ENCODE assay signal across 30 mouse cellular contexts in the genomic region with DNA sequence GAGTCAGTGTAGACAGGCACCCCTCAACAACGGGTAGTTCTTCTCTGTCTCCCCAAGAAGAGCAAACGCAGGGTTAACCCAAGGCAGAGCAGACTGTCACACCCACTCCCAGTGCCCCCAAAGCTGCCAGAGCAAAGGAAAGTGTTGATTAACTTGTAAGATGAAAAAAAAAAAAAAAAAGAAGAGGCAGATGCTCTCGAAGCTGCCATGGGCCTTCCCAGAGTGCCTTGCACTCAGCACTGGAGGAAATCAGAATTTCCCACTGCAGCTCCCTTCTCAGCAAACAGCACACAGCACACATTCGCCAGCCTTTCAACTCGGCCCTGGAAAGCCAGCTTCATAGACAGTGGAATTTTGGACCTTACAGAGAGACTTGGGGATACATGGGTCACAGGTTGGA.
DNase-seq lines count a peak whose midpoint lies in the region; ATAC-seq and TF ChIP-seq lines count a peak whose summit lies in the region.
"Had no signal": no experiment of that assay in that cellular context is flagged by ENCODE, and none has a peak within 500 bp of the region (broad histone marks: within the 10 kb centered on the region; RNA-seq: fewer than 3 reads in every experiment).

No protein-coding gene starts in this region.

- intact Hi-C loops in heart, postnatal 25 days (cut with DNase I): no loop called here

- in situ Hi-C loops in ES-E14 (cut with MboI; ENCODE audit: low sequenced_read_pairs in 2 of 2, unreplicated experiment in 2 of 2): loop anchor here in 1 of 2 experiments (25.0 kb wide), 1 partner anchor 686 kb away; no protein-coding TSS in a partner anchor

- no peaks in the 10 kb centered on the region for H3K4me1 ChIP-seq in forebrain, embryonic 15.5 days
- 0 out of 2 replicates have a peak, but pooled peaks cover 2% of the 10 kb centered on the region for H3K4me1 ChIP-seq in forebrain, embryonic 12.5 days
- no peaks in the 10 kb centered on the region for H3K4me1 ChIP-seq in neural tube, embryonic 11.5 days (ENCODE audit: control insufficient read depth, insufficient read depth, low read length)
- H3K4me1 ChIP-seq in ES-E14 (ENCODE audit: control insufficient read depth in 2 of 2, insufficient read depth in 2 of 2, low read length in 2 of 2, poor library complexity in 1 of 2): peaks cover 2 to 9% of the 10 kb centered on the region in 2 experiments; a peak in 1 of 4 replicates
- H3K4me1 ChIP-seq in forebrain, postnatal 0 days (ENCODE audit: insufficient read depth): no peaks in the 10 kb centered on the region
- H3K4me1 ChIP-seq: embryonic facial prominence, embryonic 10.5 days; embryonic facial prominence, embryonic 13.5 days; hindbrain, embryonic 10.5 days had no signal

- peak; percentile 37; the same call in 1 of the 2 replicates for ATAC-seq in forebrain, embryonic 15.5 days (replicated peaks)
- ATAC-seq in forebrain, embryonic 12.5 days (ENCODE audit: low FRiP score): no peak
- no peak for ATAC-seq in neural tube, embryonic 11.5 days (ENCODE audit: insufficient read depth, low FRiP score, low TSS enrichment)
- ATAC-seq in forebrain, postnatal 0 days: peak; percentile 60
- ATAC-seq: CD4-positive, CD25-positive, alpha-beta regulatory T cell, adult 4 months; hindbrain, postnatal 0 days; inflammation-experienced regulatory T-cells, adult 6 months; intestine, embryonic 16.5 days had no signal

- H3K9ac ChIP-seq in forebrain, embryonic 15.5 days (replicated peaks): no peak overlapping the region
- H3K9ac ChIP-seq in forebrain, embryonic 12.5 days: no peak overlapping the region
- H3K9ac ChIP-seq in neural tube, embryonic 11.5 days (ENCODE audit: low read length): no peak overlapping the region
- no peak overlapping the region for H3K9ac ChIP-seq in ES-E14 (ENCODE audit: insufficient read depth, low read depth, low read length, poor library complexity, severe bottlenecking)
- H3K9ac ChIP-seq in forebrain, postnatal 0 days: no peak overlapping the region
- H3K9ac ChIP-seq: embryonic facial prominence, embryonic 13.5 days; hindbrain, embryonic 14.5 days had no signal

- no peak overlapping the region for H3K27ac ChIP-seq in forebrain, embryonic 15.5 days (replicated peaks)
- H3K27ac ChIP-seq in forebrain, embryonic 12.5 days: no peak overlapping the region
- H3K27ac ChIP-seq in neural tube, embryonic 11.5 days (ENCODE audit: low read depth, low read length): no peak overlapping the region
- no peak overlapping the region for H3K27ac ChIP-seq in ES-E14 (ENCODE audit: insufficient read depth, low read depth, low read length, poor library complexity, severe bottlenecking)
- peak overlapping the region; percentile 21; the same call in 1 of the 2 replicates for H3K27ac ChIP-seq in forebrain, postnatal 0 days (ENCODE audit: low read depth, low read length)
- H3K27ac ChIP-seq: embryonic facial prominence, embryonic 10.5 days; embryonic facial prominence, embryonic 13.5 days; heart, adult 2 months; hindbrain, embryonic 10.5 days; hindbrain, embryonic 14.5 days; hindbrain, postnatal 0 days had no signal

- H3K4me2 ChIP-seq in forebrain, embryonic 15.5 days (replicated peaks): no peak overlapping the region
- no peak overlapping the region for H3K4me2 ChIP-seq in forebrain, embryonic 12.5 days
- no peak overlapping the region for H3K4me2 ChIP-seq in neural tube, embryonic 11.5 days (ENCODE audit: low read depth)
- H3K4me2 ChIP-seq in forebrain, postnatal 0 days (ENCODE audit: low read depth): no peak overlapping the region
- H3K4me2 ChIP-seq: embryonic facial prominence, embryonic 13.5 days; heart, embryonic 11.5 days; hindbrain, embryonic 14.5 days had no signal

- no peak overlapping the region for H3K4me3 ChIP-seq in forebrain, embryonic 15.5 days
- no peak overlapping the region for H3K4me3 ChIP-seq in forebrain, embryonic 12.5 days (replicated peaks)
- H3K4me3 ChIP-seq in neural tube, embryonic 11.5 days (ENCODE audit: low read depth, low read length): no peak overlapping the region
- H3K4me3 ChIP-seq in ES-E14 (ENCODE audit: insufficient read depth in 1 of 2, low read depth in 1 of 2, low read length in 2 of 2, poor library complexity in 1 of 2, severe bottlenecking in 1 of 2): peak overlapping the region in 1 of 2 experiments; percentile 43; a peak in 1 of 4 replicates
- no peak overlapping the region for H3K4me3 ChIP-seq in forebrain, postnatal 0 days (ENCODE audit: low read depth, low read length)
- H3K4me3 ChIP-seq: embryonic facial prominence, embryonic 10.5 days; embryonic facial prominence, embryonic 13.5 days; erythroblast, embryonic 14.5 days; heart, adult 2 months; hindbrain, embryonic 10.5 days had no signal

- TF ChIP-seq CTCF in forebrain, postnatal 0 days (IDR thresholded peaks at IDR 0.05; ENCODE audit: low read depth): no peak

- WGBS in forebrain, embryonic 15.5 days: 53% methylated on average over 5 of the region's 5 CpGs
- 54% methylated on average over 5 of the region's 5 CpGs for WGBS in forebrain, embryonic 12.5 days
- WGBS in neural tube, embryonic 11.5 days: 58% methylated on average over 5 of the region's 5 CpGs
- 50% methylated on average over 5 of the region's 5 CpGs for WGBS in forebrain, postnatal 0 days

- 0 out of 2 replicates have a peak, but pooled peaks cover 2% of the 10 kb centered on the region for H3K36me3 ChIP-seq in forebrain, embryonic 15.5 days
- no peaks in the 10 kb centered on the region for H3K36me3 ChIP-seq in forebrain, embryonic 12.5 days (replicated peaks)
- H3K36me3 ChIP-seq in neural tube, embryonic 11.5 days (ENCODE audit: control insufficient read depth, insufficient read depth, low read length): no peaks in the 10 kb centered on the region
- H3K36me3 ChIP-seq in ES-E14 (ENCODE audit: control insufficient read depth, insufficient read depth, low read length, poor library complexity, severe bottlenecking): no peaks in the 10 kb centered on the region
- 0 out of 2 replicates have a peak, but pooled peaks cover 8% of the 10 kb centered on the region for H3K36me3 ChIP-seq in forebrain, postnatal 0 days (ENCODE audit: insufficient read depth)
- H3K36me3 ChIP-seq: embryonic facial prominence, embryonic 10.5 days; embryonic facial prominence, embryonic 13.5 days; hindbrain, embryonic 10.5 days had no signal

- DNase-seq in neural tube, embryonic 11.5 days (ENCODE audit: low spot score): peak; percentile 1
- no peak for DNase-seq in neural tube, embryonic 10.5 days (ENCODE audit: extremely low spot score, low spot score)
- no peak for DNase-seq in ES-E14 (ENCODE audit: low read depth, low spot score)
- DNase-seq in forebrain, postnatal 0 days: no peak
- DNase-seq in layer of hippocampus, adult 18-20 months (ENCODE audit: low spot score in 2 of 2): no peak
- no peak for DNase-seq in heart, postnatal 25 days (ENCODE audit: low spot score)
- DNase-seq: adrenal gland, adult 2 months; adrenal gland, postnatal 14 days; cerebellum, adult 11-12 months; cerebellum, adult 8-10 months; cerebellum, postnatal 10 days; cerebellum, postnatal 36 days; embryo, embryonic 11 days; gastrocnemius, postnatal 10 days; gastrocnemius, postnatal 36 days; heart, adult 2 months; heart, postnatal 36 days; kidney, adult 18-20 months had no signal

- no peaks in the 10 kb centered on the region for H3K27me3 ChIP-seq in forebrain, embryonic 15.5 days
- no peaks in the 10 kb centered on the region for H3K27me3 ChIP-seq in forebrain, embryonic 12.5 days
- no peaks in the 10 kb centered on the region for H3K27me3 ChIP-seq in neural tube, embryonic 11.5 days (ENCODE audit: control insufficient read depth, insufficient read depth, low read length)
- no peaks in the 10 kb centered on the region for H3K27me3 ChIP-seq in forebrain, postnatal 0 days (ENCODE audit: insufficient read depth, low read length)
- H3K27me3 ChIP-seq: embryonic facial prominence, embryonic 13.5 days had no signal

- no peaks in the 10 kb centered on the region for H3K9me3 ChIP-seq in forebrain, embryonic 15.5 days
- H3K9me3 ChIP-seq in forebrain, embryonic 12.5 days: no peaks in the 10 kb centered on the region
- H3K9me3 ChIP-seq in neural tube, embryonic 11.5 days (ENCODE audit: control insufficient read depth, low read length): no peaks in the 10 kb centered on the region
- H3K9me3 ChIP-seq in ES-E14 (ENCODE audit: control insufficient read depth, insufficient read depth, low read depth, low read length): no peaks in the 10 kb centered on the region
- H3K9me3 ChIP-seq in forebrain, postnatal 0 days (ENCODE audit: low read length): no peaks in the 10 kb centered on the region
- H3K9me3 ChIP-seq: embryonic facial prominence, embryonic 10.5 days; embryonic facial prominence, embryonic 13.5 days; hindbrain, embryonic 10.5 days had no signal

TF ChIP-seq in ES-E14, 5 proteins besides CTCF, POLR2A, EP300 and RAD21:
- no peak for TF ChIP-seq CHD2 (IDR thresholded peaks at IDR 0.05; ENCODE audit: low read depth, low read length)
- TF ChIP-seq ZNF384 (IDR thresholded peaks at IDR 0.05; ENCODE audit: low read depth, low read length): peak; percentile 56

Comparison
In these comparisons a context has a peak if more than half of its experiments do, and no peak if none do; other contexts are left out.
1. ATAC-seq: peak in forebrain, embryonic 15.5 days (single experiment) and forebrain, postnatal 0 days (single experiment); none in forebrain, embryonic 12.5 days (single experiment) and neural tube, embryonic 11.5 days (single experiment).